Mouse (Mus musculus) stomach, embryonic 14.5 days (tissue): ENCODE measurements around the gene Klhl26. TPM values are rescaled to one million over a fixed set of nuclear protein-coding genes. Genes with fewer than 3 reads are reported as not detected.

ENCODE experiments used
- ATAC-seq: fragments of 200-750 bp; cut with Nextera tagmentation; 2 replicates; pipeline ENCODE4 v1.8.0; 2017; ENCODE audit warnings: low read depth, moderate TSS enrichment; ENCODE audit not compliant: insufficient number of reproducible peaks, insufficient read depth, low FRiP score
- H3K27ac ChIP-seq: fragments of 300-500 bp; sonication (generic); 2 replicates; pipeline ENCODE4 v1.5.1; 2014; ENCODE audit warnings: mild to moderate bottlenecking, low read length, moderate library complexity, mixed read lengths
- H3K27me3 ChIP-seq: fragments of 300-500 bp; sonication (generic); 2 replicates; pipeline ENCODE4 v1.6.1; 2014; ENCODE audit warnings: low read length, control low read depth, mixed read lengths; ENCODE audit not compliant: control insufficient read depth, insufficient read depth
- H3K36me3 ChIP-seq: fragments of 300-500 bp; sonication (generic); 2 replicates; pipeline ENCODE4 v1.6.1; 2014; ENCODE audit warnings: mild to moderate bottlenecking, control low read depth, low read length, moderate library complexity, mixed read lengths; ENCODE audit not compliant: control insufficient read depth, insufficient read depth
- H3K4me1 ChIP-seq: fragments of 300-500 bp; sonication (generic); 2 replicates; pipeline ENCODE4 v1.6.1; 2014; ENCODE audit warnings: low read length, control low read depth, mixed read lengths; ENCODE audit not compliant: control insufficient read depth, insufficient read depth
- H3K4me2 ChIP-seq: fragments of 300-500 bp; sonication (generic); replicated peaks from 2 replicates; pipeline ENCODE4 v1.6.1; 2014; ENCODE audit warnings: low read depth, low read length, control low read depth
- H3K4me3 ChIP-seq: fragments of 300-500 bp; sonication (generic); 2 replicates; pipeline ENCODE4 v1.5.1; 2014; ENCODE audit warnings: low read depth, low read length, control low read depth
- H3K9ac ChIP-seq: fragments of 300-500 bp; sonication (generic); replicated peaks from 2 replicates; pipeline ENCODE4 v1.6.1; 2014; ENCODE audit warnings: low read depth, mild to moderate bottlenecking, control low read depth, low read length, moderate library complexity, mixed read lengths
- H3K9me3 ChIP-seq: fragments of 300-500 bp; sonication (generic); 2 replicates; pipeline ENCODE4 v1.6.1; 2016; ENCODE audit warnings: low read depth, low read length, control low read depth; ENCODE audit not compliant: control insufficient read depth
- WGBS: fragments of 180-500 bp; shearing (Covaris S2); extraction: QIAGEN DNeasy Blood & Tissue Kit; methylation state at CpG from one replicate; pipeline ENCODE4 v1.1.7; 2014; 5-methylcytosine and 5-hydroxymethylcytosine counted together
- polyA plus RNA-seq: library from polyadenylated mRNA; unstranded; fragments of >200 nt; fragmentation: Nextera tagmentation; extraction: Ambion mirVana; gene quantifications from 2 replicates; pipeline ENCODE4 v1.2.1, GENCODE M21; 2014

Klhl26 gene
- polyA plus RNA-seq, 1 experiment from 2014 or later = 22.1 TPM

GRCm38 (mm10) chr8:70462516-70462813 is 14.3 kb downstream of the Klhl26 start:
- no peaks in the 10 kb centered on the region for H3K27me3 ChIP-seq
- no peaks in the 10 kb centered on the region for H3K9me3 ChIP-seq
- no peak overlapping the region for H3K4me2 ChIP-seq
- H3K4me1 ChIP-seq = no peaks in the 10 kb centered on the region
- WGBS = 87% methylated on average over 8 of the region's 8 CpGs
- H3K27ac ChIP-seq = no peak overlapping the region
- no peak for ATAC-seq
- H3K36me3 ChIP-seq = no peaks in the 10 kb centered on the region
- H3K4me3 ChIP-seq = no peak overlapping the region
- H3K9ac ChIP-seq = no peak overlapping the region

- no peaks in the 10 kb centered on the region for H3K9me3 ChIP-seq
- 81% methylated on average over 16 of the region's 16 CpGs for WGBS
- H3K27me3 ChIP-seq = no peaks in the 10 kb centered on the region
- no peak overlapping the region for H3K4me2 ChIP-seq
- no peaks in the 10 kb centered on the region for H3K36me3 ChIP-seq
- no peak overlapping the region for H3K9ac ChIP-seq
- no peaks in the 10 kb centered on the region for H3K4me1 ChIP-seq
- H3K27ac ChIP-seq = no peak overlapping the region
- ATAC-seq = no peak
- H3K4me3 ChIP-seq = no peak overlapping the region
These were observed 14.8 kb downstream of the Klhl26 start for GRCm38 (mm10) chr8:70461765-70462515.

- no peak overlapping the region for H3K27ac ChIP-seq
- ATAC-seq = no peak
- no peak overlapping the region for H3K9ac ChIP-seq
- no peaks in the 10 kb centered on the region for H3K27me3 ChIP-seq
- 75% methylated on average over 9 of the region's 9 CpGs for WGBS
- no peak overlapping the region for H3K4me3 ChIP-seq
- no peak overlapping the region for H3K4me2 ChIP-seq
- no peaks in the 10 kb centered on the region for H3K4me1 ChIP-seq
- H3K36me3 ChIP-seq = no peaks in the 10 kb centered on the region
- no peaks in the 10 kb centered on the region for H3K9me3 ChIP-seq
These were observed 16.2 kb downstream of the Klhl26 start for GRCm38 (mm10) chr8:70460606-70461005.

DNA sequence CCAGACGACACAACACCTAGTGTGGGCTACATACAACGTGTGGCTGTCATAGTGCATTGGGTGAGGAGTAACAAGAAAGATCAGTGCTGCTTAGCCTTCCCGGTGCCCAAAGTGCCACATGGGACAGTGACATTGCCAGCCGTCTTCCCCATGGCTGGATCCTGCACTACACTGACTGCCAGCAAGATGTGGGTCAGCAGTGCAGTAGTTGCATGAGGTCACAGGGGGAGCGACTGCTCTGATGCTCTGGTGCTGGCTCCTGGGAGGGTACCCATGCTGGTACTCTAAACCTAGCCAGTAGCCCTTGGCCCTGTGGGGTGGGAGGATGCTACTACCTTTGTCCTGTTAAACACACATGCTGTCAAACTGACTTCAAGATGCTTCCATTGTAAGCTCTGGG is 16.6 kb downstream of the Klhl26 start:
- H3K9me3 ChIP-seq = no peaks in the 10 kb centered on the region
- WGBS = 92% methylated on average over 5 of the region's 5 CpGs
- H3K9ac ChIP-seq = no peak overlapping the region
- no peak for ATAC-seq
- H3K27me3 ChIP-seq = no peaks in the 10 kb centered on the region
- no peaks in the 10 kb centered on the region for H3K4me1 ChIP-seq
- no peaks in the 10 kb centered on the region for H3K36me3 ChIP-seq
- no peak overlapping the region for H3K4me3 ChIP-seq
- no peak overlapping the region for H3K4me2 ChIP-seq
- no peak overlapping the region for H3K27ac ChIP-seq

DNA sequence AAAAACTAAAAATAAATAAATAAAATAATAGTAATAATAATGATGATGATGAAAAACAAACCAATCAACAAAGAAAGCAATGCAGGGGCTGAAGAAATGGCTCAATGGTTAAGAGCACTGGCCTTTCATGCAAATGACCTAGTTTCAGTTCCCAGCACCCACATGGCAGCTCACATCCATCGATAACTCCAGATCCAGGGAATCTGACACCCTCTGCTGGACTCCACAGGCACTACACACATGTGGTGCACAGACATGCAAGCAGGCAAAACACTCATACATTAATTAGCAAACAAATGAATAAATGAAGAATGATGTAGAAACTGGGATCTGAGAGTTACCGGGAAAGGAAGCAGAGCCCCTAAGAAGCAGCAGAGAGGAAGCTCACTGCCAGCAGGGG is 17.1 kb downstream of the Klhl26 start:
- no peak overlapping the region for H3K4me2 ChIP-seq
- no peak overlapping the region for H3K9ac ChIP-seq
- no peak overlapping the region for H3K27ac ChIP-seq
- H3K36me3 ChIP-seq = no peaks in the 10 kb centered on the region
- no peaks in the 10 kb centered on the region for H3K9me3 ChIP-seq
- WGBS = 92% methylated on average over 2 of the region's 2 CpGs
- H3K4me1 ChIP-seq = no peaks in the 10 kb centered on the region
- no peak for ATAC-seq
- H3K27me3 ChIP-seq = no peaks in the 10 kb centered on the region
- H3K4me3 ChIP-seq = no peak overlapping the region

GRCm38 (mm10) chr8:70458462-70458861 is 18.3 kb downstream of the Klhl26 start:
- Histone ChIP-seq H3K4me1 (no peaks in the 10 kb centered on the region), H3K4me2 (no peak overlapping the region), H3K4me3 (no peak overlapping the region), H3K36me3 (no peaks in the 10 kb centered on the region), H3K9ac (no peak overlapping the region), H3K9me3 (no peaks in the 10 kb centered on the region), H3K27me3 (no peaks in the 10 kb centered on the region), H3K27ac (no peak overlapping the region)
- WGBS = 83% methylated on average over 3 of the region's 3 CpGs
- no peak for ATAC-seq

DNA sequence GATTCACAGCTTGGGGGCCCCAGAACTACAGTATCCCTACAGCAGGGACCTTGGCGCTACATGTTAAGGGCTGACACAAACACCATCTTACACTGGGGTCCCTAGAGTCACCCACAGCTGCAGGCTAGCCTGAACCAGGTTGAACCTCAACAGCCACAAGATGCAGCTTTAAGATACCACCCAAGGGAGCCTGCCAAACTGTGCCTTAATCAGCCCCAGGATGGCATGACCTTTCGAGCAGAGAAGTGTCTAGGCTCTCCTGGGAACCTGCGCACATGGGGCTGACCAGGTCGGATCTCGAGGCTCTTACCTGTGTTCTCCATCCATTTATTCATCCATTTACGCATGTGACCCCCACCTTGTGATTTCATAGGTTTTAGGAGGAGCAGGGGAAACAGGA is 18.9 kb downstream of the Klhl26 start:
- H3K4me1 ChIP-seq = no peaks in the 10 kb centered on the region
- H3K4me2 ChIP-seq = no peak overlapping the region
- H3K9me3 ChIP-seq = no peaks in the 10 kb centered on the region
- no peaks in the 10 kb centered on the region for H3K27me3 ChIP-seq
- H3K9ac ChIP-seq = no peak overlapping the region
- no peak overlapping the region for H3K27ac ChIP-seq
- no peak overlapping the region for H3K4me3 ChIP-seq
- no peak for ATAC-seq
- no peaks in the 10 kb centered on the region for H3K36me3 ChIP-seq
- 88% methylated on average over 6 of the region's 6 CpGs for WGBS

GRCm38 (mm10) chr8:70456996-70457395 is 19.8 kb downstream of the Klhl26 start:
- H3K9me3 ChIP-seq = no peaks in the 10 kb centered on the region
- H3K4me1 ChIP-seq = no peaks in the 10 kb centered on the region
- no peak overlapping the region for H3K4me3 ChIP-seq
- peaks cover 4% of the 10 kb centered on the region; the same call in 1 of the 2 replicates for H3K36me3 ChIP-seq
- no peaks in the 10 kb centered on the region for H3K27me3 ChIP-seq
- H3K4me2 ChIP-seq = no peak overlapping the region
- WGBS = 83% methylated on average over 1 of the region's 1 CpGs
- no peak overlapping the region for H3K9ac ChIP-seq
- ATAC-seq = no peak
- H3K27ac ChIP-seq = no peak overlapping the region

DNA sequence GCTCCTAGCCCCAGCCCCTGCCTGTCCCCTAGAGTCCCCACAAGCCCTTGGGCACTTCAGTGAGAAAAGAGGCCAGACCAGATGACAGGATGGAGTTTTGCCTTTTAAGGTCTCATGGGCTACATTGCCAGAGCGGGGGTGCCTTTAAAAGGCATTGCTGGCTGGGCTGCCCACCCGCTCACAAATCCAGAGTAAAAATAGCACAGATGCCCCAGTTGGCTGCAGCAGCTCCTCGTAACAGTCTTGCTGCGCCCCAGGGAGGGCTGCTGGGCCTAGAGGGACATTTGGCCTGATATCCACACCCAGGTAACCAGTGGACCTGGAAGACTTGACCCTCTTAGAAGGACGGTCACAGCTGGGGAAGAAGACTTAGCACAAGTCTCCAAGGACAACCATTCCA is 22.9 kb downstream of the Klhl26 start:
- H3K9me3 ChIP-seq = no peaks in the 10 kb centered on the region
- H3K4me3 ChIP-seq = no peak overlapping the region
- H3K36me3 ChIP-seq = peaks cover 22% of the 10 kb centered on the region
- H3K27ac ChIP-seq = peak overlapping the region; percentile 49
- 82% methylated on average over 5 of the region's 5 CpGs for WGBS
- ATAC-seq = no peak
- H3K4me1 ChIP-seq = 0 out of 2 replicates have a peak, but pooled peaks cover under 1% of the 10 kb centered on the region
- H3K4me2 ChIP-seq = no peak overlapping the region
- H3K27me3 ChIP-seq = no peaks in the 10 kb centered on the region
- no peak overlapping the region for H3K9ac ChIP-seq
